Mouse (Mus musculus) liver, embryonic 14.5 days (tissue): ENCODE results near the gene Snx21.

Source experiments
- CTCF ChIP-seq: IDR thresholded peaks from 2 replicates; pipeline ENCODE4 v1.5.1; 2016; ENCODE audit warnings: antibody characterized with exemption, low read depth, control low read depth
- EP300 ChIP-seq: IDR thresholded peaks from 2 replicates; pipeline ENCODE4 v1.6.1; 2016; ENCODE audit warnings: antibody characterized with exemption, low read depth

DNA sequence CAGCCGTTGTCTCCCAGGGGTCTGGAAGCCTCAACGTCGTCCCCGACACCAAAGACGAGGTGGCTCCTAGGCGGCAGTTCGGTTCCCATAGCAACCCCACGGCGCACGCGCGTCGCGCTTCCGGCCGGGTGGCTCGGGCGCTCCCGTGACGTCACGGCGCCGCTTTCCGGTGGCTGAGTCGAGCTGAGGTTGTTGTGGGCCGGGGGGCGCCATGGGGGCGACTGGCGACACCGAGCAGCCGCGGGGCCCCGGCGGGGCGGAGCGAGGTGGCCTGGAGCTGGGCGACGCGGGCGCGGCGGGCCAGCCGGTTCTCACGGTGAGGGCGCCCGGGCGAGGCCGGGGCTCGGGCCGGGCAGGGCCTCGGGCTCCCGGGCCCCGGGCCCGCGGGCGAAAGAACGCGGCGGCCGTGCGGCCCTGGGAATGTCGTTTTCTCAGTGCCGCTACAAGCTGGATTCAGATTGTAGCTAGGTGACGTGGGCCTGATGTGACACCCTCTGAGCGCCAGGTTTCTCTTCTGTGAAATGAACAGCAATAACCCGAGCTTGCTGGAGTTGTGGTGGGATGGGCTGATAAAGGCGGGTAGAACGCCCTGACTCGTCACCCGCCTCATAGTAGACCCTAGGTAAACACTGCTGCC lies 39.7 kb upstream of the Snx21 start, which contains the start of the genes Wfdc3 and Dnttip1:
- TF ChIP-seq CTCF (no peak), EP300 (no peak)
